Mouse (Mus musculus) myocyte (in vitro differentiated cells): ENCODE results near the gene Gba2. TPM values are rescaled to one million over a fixed set of nuclear protein-coding genes. Genes with fewer than 3 reads are reported as not detected.
"Not testable (repeated sequence)": the region's sequence is repeated elsewhere in the genome, so short reads cannot be mapped to it uniquely, and the experiment has no call there.

Source experiments
- H3K27me3 ChIP-seq: one replicate; pipeline ENCODE4 v1.6.1; 2011; ENCODE audit not compliant: control insufficient read depth, insufficient read depth, insufficient read length
- H3K36me3 ChIP-seq: one replicate; pipeline ENCODE4 v1.6.1; 2011; ENCODE audit not compliant: control insufficient read depth, insufficient read depth
- H3K4me2 ChIP-seq: one replicate; pipeline ENCODE4 v1.6.1; 2011; ENCODE audit warnings: low read depth, control low read depth
- H3K4me3 ChIP-seq: one replicate; pipeline ENCODE4 v1.5.1; 2011; ENCODE audit warnings: mild to moderate bottlenecking, control low read depth, moderate library complexity
- H3K79me2 ChIP-seq: one replicate; pipeline ENCODE4 v1.6.1; 2011; ENCODE audit not compliant: control insufficient read depth, insufficient read depth
- H3ac ChIP-seq: one replicate; pipeline ENCODE4 v1.6.1; 2011; ENCODE audit not compliant: control insufficient read depth, insufficient read length
- CEBPB ChIP-seq: IDR thresholded peaks from 2 replicates; pipeline ENCODE4 v1.6.1; 2011; ENCODE audit warnings: mild to moderate bottlenecking, moderate library complexity; ENCODE audit not compliant: poor library complexity, insufficient read depth, severe bottlenecking
- E2F4 ChIP-seq: IDR thresholded peaks from one replicate; pipeline ENCODE4 v1.6.1; 2011; ENCODE audit warnings: mild to moderate bottlenecking, control low read depth, moderate library complexity; ENCODE audit not compliant: insufficient read depth
- MAX ChIP-seq: IDR thresholded peaks from one replicate; pipeline ENCODE4 v1.6.1; 2011; ENCODE audit warnings: low read depth, mild to moderate bottlenecking, control low read depth
- MYOD1 ChIP-seq, 3 experiments: IDR thresholded peaks; one replicate each; pipeline ENCODE4 v1.6.1; 2011; ENCODE audit warnings: control low read depth in 2 of 3, low read depth in 2 of 3, mild to moderate bottlenecking in 2 of 3, moderate library complexity in 1 of 3; ENCODE audit not compliant: insufficient read length in 2 of 3, control insufficient read depth in 1 of 3
- MYOG ChIP-seq, 3 experiments: IDR thresholded peaks; one replicate each; pipeline ENCODE4 v1.6.1; 2011; ENCODE audit warnings: control low read depth in 2 of 3, low read depth in 2 of 3, mild to moderate bottlenecking in 2 of 3; ENCODE audit not compliant: insufficient read length in 2 of 3, control insufficient read depth in 1 of 3, insufficient read depth in 1 of 3
- POLR2A ChIP-seq: IDR thresholded peaks from one replicate; pipeline ENCODE4 v1.6.1; 2011; ENCODE audit warnings: low read depth, mild to moderate bottlenecking, control low read depth, moderate library complexity; ENCODE audit not compliant: insufficient read length
- POLR2AphosphoS2 ChIP-seq: IDR thresholded peaks from one replicate; pipeline ENCODE4 v1.6.1; 2011; ENCODE audit warnings: low read depth, control low read depth; ENCODE audit not compliant: insufficient read length
- REST ChIP-seq: IDR thresholded peaks from one replicate; pipeline ENCODE4 v1.6.1; 2011; ENCODE audit warnings: mild to moderate bottlenecking, control low read depth, moderate library complexity; ENCODE audit not compliant: insufficient read depth, insufficient read length
- SRF ChIP-seq: IDR thresholded peaks from one replicate; pipeline ENCODE4 v1.6.1; 2011; ENCODE audit warnings: low read depth; ENCODE audit not compliant: control insufficient read depth, insufficient read length
- TCF12 ChIP-seq: IDR thresholded peaks from one replicate; pipeline ENCODE4 v1.6.1; 2011; ENCODE audit warnings: mild to moderate bottlenecking, control low read depth; ENCODE audit not compliant: poor library complexity, insufficient read depth, severe bottlenecking
- TCF3 ChIP-seq: IDR thresholded peaks from one replicate; pipeline ENCODE4 v1.6.1; 2011; ENCODE audit warnings: low read depth, control low read depth; ENCODE audit not compliant: insufficient read length
- USF1 ChIP-seq: IDR thresholded peaks from one replicate; pipeline ENCODE4 v1.6.1; 2011; ENCODE audit warnings: low read depth, mild to moderate bottlenecking, control low read depth, moderate library complexity
- polyA plus RNA-seq: library from polyadenylated mRNA; unstranded; fragments of >200 nt; fragmentation: generic; extraction: Trizol; gene quantifications from one replicate; pipeline ENCODE4 v1.2.1, GENCODE M21; 2012; ENCODE audit warnings: missing spikeins

Gba2 gene
- polyA plus RNA-seq, 1 experiment: 5.9 TPM

DNA sequence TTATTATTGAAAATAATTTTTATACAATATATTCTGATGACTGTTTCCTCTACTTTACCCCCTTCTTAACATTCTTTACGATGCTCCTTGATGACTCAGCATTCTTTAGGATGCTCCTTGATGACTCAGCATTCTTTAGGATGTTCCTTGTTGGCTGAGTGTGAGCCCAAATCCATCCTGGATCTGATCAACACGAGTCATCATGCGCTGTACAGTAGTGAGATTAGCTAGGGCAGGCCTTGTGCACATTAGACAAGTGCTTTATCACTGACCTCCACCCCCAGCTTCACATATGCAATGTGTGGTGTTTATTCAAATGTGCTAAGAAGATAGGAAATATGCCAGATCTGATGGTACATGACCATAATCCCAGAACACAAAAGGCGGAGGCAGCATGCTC is 19.5 kb upstream of the Gba2 start:
- Histone ChIP-seq H3K36me3 (no peaks in the 10 kb centered on the region), H3K79me2 (no peaks in the 10 kb centered on the region), H3K27me3 (no peaks in the 10 kb centered on the region), H3K4me2 (no peak overlapping the region), H3K4me3 (no peak overlapping the region), H3ac (no peak overlapping the region)
- TF ChIP-seq REST (no peak), TCF12 (no peak), TCF3 (no peak), MYOD1 (IDR thresholded peaks at IDR 0.05; ENCODE audit: control insufficient read depth in 1 of 3, insufficient read length in 2 of 3, low read depth in 2 of 3) (no peak), POLR2A (no peak), SRF (no peak)

DNA sequence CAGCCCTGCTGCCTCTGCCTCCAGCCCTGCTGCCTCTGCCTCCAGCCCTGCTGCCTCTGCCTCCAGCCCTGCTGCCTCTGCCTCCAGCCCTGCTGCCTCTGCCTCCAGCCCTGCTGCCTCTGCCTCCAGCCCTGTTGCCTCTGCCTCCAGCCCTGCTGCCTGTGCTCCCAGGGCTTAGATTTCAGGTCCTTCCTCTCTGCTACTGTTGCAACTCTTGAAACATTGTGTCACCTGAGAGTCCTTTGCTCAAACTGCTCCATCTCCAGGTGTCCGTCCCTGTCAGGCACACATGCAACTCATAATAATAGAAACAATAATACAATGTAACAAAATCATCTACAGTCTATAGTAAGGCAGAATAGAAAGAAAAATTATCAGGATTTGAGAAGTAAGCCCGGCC is 17.9 kb upstream of the Gba2 start:
- not testable (repeated sequence) for H3K79me2 ChIP-seq, H3K4me3 ChIP-seq

DNA sequence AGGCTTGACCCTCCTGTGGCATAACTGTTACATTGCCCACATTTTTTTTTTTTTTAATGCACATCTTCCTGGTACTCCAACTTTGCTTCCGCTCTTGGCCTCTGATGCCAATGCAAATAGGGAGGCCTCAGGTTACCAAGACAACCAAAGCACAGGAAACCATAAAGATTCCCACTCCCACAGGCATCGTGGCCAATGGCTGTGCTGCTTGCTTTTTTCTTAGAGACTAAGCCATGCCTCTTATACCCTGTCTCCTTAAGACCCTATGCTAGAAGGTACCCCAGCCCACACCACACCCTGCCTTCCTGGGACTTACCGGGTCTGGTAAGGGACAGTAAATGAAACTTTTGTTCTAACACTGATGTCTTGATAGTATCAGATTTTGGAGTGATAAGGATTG is 14.8 kb upstream of the Gba2 start:
- H3K4me2 ChIP-seq: no peak overlapping the region
- no peaks in the 10 kb centered on the region for H3K36me3 ChIP-seq
- no peaks in the 10 kb centered on the region for H3K27me3 ChIP-seq
- H3ac ChIP-seq: no peak overlapping the region
- no peak overlapping the region for H3K4me3 ChIP-seq
- H3K79me2 ChIP-seq: no peaks in the 10 kb centered on the region
- TF ChIP-seq SRF: no peak
- TF ChIP-seq POLR2A: no peak
- no peak for TF ChIP-seq MYOD1 (IDR thresholded peaks at IDR 0.05; ENCODE audit: control insufficient read depth in 1 of 3, insufficient read length in 2 of 3, low read depth in 2 of 3)
- no peak for TF ChIP-seq MYOG (IDR thresholded peaks at IDR 0.05; ENCODE audit: control insufficient read depth in 1 of 3, insufficient read depth in 1 of 3, insufficient read length in 2 of 3, low read depth in 2 of 3)
- no peak for TF ChIP-seq E2F4
- TF ChIP-seq MAX: no peak
- no peak for TF ChIP-seq POLR2AphosphoS2
- no peak for TF ChIP-seq USF1
- no peak for TF ChIP-seq TCF12
- TF ChIP-seq REST: no peak
- TF ChIP-seq CEBPB: no peak
- TF ChIP-seq TCF3: no peak

More for the DNA sequence above, 17.9 kb upstream of the Gba2 start:
- not testable (repeated sequence) for H3K36me3 ChIP-seq, H3K27me3 ChIP-seq, H3ac ChIP-seq, H3K4me2 ChIP-seq

DNA sequence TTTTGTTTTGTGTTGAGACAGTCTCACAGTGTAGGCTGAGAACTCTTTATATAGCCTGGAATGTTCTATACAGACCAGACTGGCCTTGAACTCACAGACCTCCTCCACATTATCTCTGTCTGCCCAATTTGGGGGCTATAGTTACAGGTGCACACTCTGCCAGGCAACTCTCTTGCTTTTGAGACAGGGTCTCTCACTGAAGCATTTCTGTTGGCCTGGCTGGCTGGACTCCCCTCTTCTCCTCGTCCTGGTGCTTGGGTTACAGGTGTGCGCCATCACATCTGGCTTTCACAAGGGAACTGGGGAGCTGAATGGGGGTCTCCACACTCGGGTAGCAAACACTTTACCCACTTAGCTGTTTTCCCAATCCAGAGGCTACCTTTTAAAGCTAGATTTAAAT is 13.3 kb upstream of the Gba2 start:
- H3K4me3 ChIP-seq: no peak overlapping the region
- TF ChIP-seq TCF3: no peak
- TF ChIP-seq REST: no peak
- TF ChIP-seq POLR2A: no peak
- TF ChIP-seq USF1: no peak
- no peak for TF ChIP-seq E2F4
- no peak for TF ChIP-seq MYOG (IDR thresholded peaks at IDR 0.05; ENCODE audit: control insufficient read depth in 1 of 3, insufficient read depth in 1 of 3, insufficient read length in 2 of 3, low read depth in 2 of 3)
- no peak for TF ChIP-seq MYOD1 (IDR thresholded peaks at IDR 0.05; ENCODE audit: control insufficient read depth in 1 of 3, insufficient read length in 2 of 3, low read depth in 2 of 3)
- no peak overlapping the region for H3K4me2 ChIP-seq
- H3K36me3 ChIP-seq: no peaks in the 10 kb centered on the region
- no peaks in the 10 kb centered on the region for H3K79me2 ChIP-seq
- H3K27me3 ChIP-seq: no peaks in the 10 kb centered on the region
- H3ac ChIP-seq: no peak overlapping the region

DNA sequence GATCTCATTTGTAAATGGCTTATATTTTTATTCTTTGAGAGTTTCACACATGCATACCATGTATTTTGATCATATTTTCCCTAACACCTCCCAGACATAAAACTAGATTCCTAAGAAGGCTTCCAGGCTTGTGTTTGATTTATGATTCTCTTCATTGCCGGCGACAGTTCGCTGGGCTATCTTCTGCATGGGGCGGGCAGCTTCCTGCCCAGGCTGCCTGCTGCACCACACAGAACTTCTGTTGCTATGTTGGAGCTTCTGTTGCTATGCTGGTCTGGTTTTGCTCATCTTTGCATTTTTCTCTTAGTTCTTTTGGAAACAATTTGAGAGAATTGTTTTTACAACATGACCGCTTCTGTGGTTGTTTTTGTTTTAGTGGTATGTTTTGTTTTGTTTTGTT is 12.9 kb upstream of the Gba2 start:
- H3K4me3 ChIP-seq: no peak overlapping the region
- H3K27me3 ChIP-seq: no peaks in the 10 kb centered on the region
- H3K4me2 ChIP-seq: no peak overlapping the region
- no peak overlapping the region for H3ac ChIP-seq
- no peaks in the 10 kb centered on the region for H3K79me2 ChIP-seq
- no peak for TF ChIP-seq POLR2A
- no peak for TF ChIP-seq E2F4
- no peak for TF ChIP-seq SRF
- TF ChIP-seq TCF3: no peak
- TF ChIP-seq MYOG (IDR thresholded peaks at IDR 0.05; ENCODE audit: control insufficient read depth in 1 of 3, insufficient read depth in 1 of 3, insufficient read length in 2 of 3, low read depth in 2 of 3): no peak
- no peak for TF ChIP-seq REST
- TF ChIP-seq CEBPB: no peak
- no peak for TF ChIP-seq POLR2AphosphoS2
- TF ChIP-seq TCF12: no peak
- no peak for TF ChIP-seq MYOD1 (IDR thresholded peaks at IDR 0.05; ENCODE audit: control insufficient read depth in 1 of 3, insufficient read length in 2 of 3, low read depth in 2 of 3)
- no peaks in the 10 kb centered on the region for H3K36me3 ChIP-seq
